Mouse (Mus musculus): ENCODE measurements around the gene Ap5m1.
"Not testable (repeated sequence)": the region's sequence is repeated elsewhere in the genome, so short reads cannot be mapped to it uniquely, and the experiment has no call there.

DNA sequence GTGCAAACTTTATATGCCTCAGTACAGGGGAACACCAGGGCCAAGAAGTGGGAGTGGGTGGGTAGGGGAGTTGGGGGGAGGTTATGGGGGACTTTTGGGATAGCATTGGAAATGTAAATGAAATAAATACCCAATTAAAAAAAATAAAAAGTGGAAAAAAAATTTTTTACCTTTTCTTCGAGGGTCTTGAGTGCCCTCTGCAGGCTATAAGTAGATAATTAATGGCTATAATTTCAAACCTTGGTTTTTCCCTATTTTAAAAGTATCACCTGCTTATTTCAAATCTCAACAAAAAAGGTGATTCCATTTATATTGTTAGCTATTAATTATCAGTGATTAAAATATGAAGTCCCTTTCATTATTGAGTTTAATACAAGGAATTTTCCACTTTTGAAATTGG, 25.9 kb downstream of the Ap5m1 start:
- TF ChIP-seq POLR2A (IDR thresholded peaks at IDR 0.05; ENCODE audit: low read depth, low read length); CTCF (IDR thresholded peaks at IDR 0.05; ENCODE audit: extremely low read depth, insufficient read depth, insufficient read length, insufficient replicate concordance): not testable (repeated sequence)
